Mouse (Mus musculus): ENCODE data around the gene Cstb. TPM values are rescaled to one million over a fixed set of nuclear protein-coding genes. Genes with fewer than 3 reads are reported as not detected.

The Cstb gene
- polyA plus RNA-seq, 1 experiment from 2014 or later, result 288 TPM

DNA sequence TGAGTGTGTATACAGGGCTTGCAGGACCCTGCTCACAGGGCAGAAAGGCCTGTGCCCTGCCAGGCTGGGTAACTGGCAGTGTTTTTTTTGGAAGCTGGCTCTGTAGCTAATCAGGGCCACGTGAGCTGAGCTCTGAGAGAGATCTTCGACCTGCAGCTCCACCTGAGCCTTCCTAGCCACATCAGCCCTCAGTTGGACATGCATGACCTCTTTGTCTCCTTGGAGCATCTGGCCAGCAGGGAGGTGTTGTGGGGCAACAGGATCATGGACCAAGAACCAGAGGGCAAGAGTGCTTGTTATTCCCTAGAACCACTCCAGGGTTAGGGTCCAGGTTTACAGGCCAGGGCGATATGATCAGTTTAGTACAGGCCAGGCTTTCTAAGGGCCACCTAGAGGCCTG is 21.9 kb downstream of the Cstb start:
- Histone ChIP-seq H3K4me3 (ENCODE audit: low read length) (no peak overlapping the region), H3K27ac (ENCODE audit: low read length) (no peak overlapping the region), H3K36me3 (ENCODE audit: control insufficient read depth, insufficient read depth, low read length) (peaks cover 5% of the 10 kb centered on the region), H3K4me2 (ENCODE audit: low read depth, low read length) (no peak overlapping the region), H3K27me3 (replicated peaks; ENCODE audit: control insufficient read depth, insufficient read depth, low read length) (no peaks in the 10 kb centered on the region), H3K9ac (ENCODE audit: low read depth, low read length) (no peak overlapping the region), H3K9me3 (ENCODE audit: control insufficient read depth, low read length) (no peaks in the 10 kb centered on the region), H3K4me1 (ENCODE audit: control insufficient read depth, insufficient read depth, low read length) (no peaks in the 10 kb centered on the region)
- 79% methylated on average over 3 of the region's 3 CpGs for WGBS
- no peak for ATAC-seq

DNA sequence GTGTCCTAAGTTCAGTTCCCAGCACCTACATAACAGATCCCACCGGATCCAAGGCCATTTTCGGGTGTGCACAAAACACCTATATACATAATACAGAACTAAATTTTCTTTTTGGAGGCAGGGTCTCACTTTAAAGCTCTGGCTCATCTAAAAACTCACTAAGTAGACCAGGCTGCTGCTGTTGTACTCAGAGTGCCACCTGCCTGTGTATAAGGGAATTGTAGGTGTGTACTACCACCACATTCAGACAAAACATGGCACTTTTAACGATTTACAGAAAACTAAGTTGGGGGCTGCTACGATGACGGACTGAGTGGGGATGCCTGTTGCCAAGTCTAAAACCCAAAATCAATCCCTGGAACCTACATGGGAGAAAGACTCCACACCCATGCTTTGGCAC is 25.3 kb downstream of the Cstb start:
- Histone ChIP-seq H3K9ac (ENCODE audit: low read depth, low read length) (no peak overlapping the region), H3K4me2 (ENCODE audit: low read depth, low read length) (no peak overlapping the region), H3K27me3 (replicated peaks; ENCODE audit: control insufficient read depth, insufficient read depth, low read length) (no peaks in the 10 kb centered on the region), H3K9me3 (ENCODE audit: control insufficient read depth, low read length) (no peaks in the 10 kb centered on the region), H3K4me3 (ENCODE audit: low read length) (no peak overlapping the region), H3K36me3 (ENCODE audit: control insufficient read depth, insufficient read depth, low read length) (peaks cover 2% of the 10 kb centered on the region; the same call in 1 of the 2 replicates), H3K27ac (ENCODE audit: low read length) (no peak overlapping the region), H3K4me1 (ENCODE audit: control insufficient read depth, insufficient read depth, low read length) (no peaks in the 10 kb centered on the region)
- no peak for ATAC-seq
- 93% methylated on average over 5 of the region's 5 CpGs for WGBS

- no peaks in the 10 kb centered on the region for H3K9me3 ChIP-seq (ENCODE audit: control insufficient read depth, low read length)
- no peak overlapping the region for H3K27ac ChIP-seq (ENCODE audit: low read length)
- H3K27me3 ChIP-seq (replicated peaks; ENCODE audit: control insufficient read depth, insufficient read depth, low read length), result no peaks in the 10 kb centered on the region
- H3K36me3 ChIP-seq (ENCODE audit: control insufficient read depth, insufficient read depth, low read length), result peaks cover 2% of the 10 kb centered on the region; the same call in 1 of the 2 replicates
- WGBS, result 64% methylated on average over 4 of the region's 4 CpGs
- no peak overlapping the region for H3K9ac ChIP-seq (ENCODE audit: low read depth, low read length)
- peaks cover 4% of the 10 kb centered on the region; the same call in 1 of the 2 replicates for H3K4me1 ChIP-seq (ENCODE audit: control insufficient read depth, insufficient read depth, low read length)
- H3K4me3 ChIP-seq (ENCODE audit: low read length), result no peak overlapping the region
- ATAC-seq, result no peak
- H3K4me2 ChIP-seq (ENCODE audit: low read depth, low read length), result no peak overlapping the region
Measured at GRCm38 (mm10) chr10:78452641-78453040, 27.2 kb downstream of the Cstb start.

DNA sequence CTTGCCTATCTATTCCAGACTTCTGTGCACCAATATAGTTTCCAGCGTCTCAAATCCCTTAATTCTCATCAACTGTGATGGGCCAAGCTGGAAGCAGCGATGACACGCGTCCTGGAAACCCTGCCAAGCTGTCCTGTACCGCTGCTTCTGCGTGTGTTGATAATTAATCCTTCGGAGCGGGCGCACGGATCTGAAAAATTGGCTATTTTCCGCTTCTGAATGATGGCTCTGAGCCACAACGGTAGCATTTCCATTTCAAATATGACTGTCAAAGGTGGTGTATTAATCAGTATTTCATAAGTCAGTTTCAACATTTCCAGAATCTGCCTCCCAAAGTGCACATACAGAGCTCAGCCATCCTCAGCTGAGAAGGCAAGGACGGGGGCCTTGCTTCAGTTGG is 31.2 kb downstream of the Cstb start:
- Histone ChIP-seq H3K27ac (ENCODE audit: low read length) (no peak overlapping the region), H3K4me1 (ENCODE audit: control insufficient read depth, insufficient read depth, low read length) (peaks cover 26% of the 10 kb centered on the region), H3K4me3 (ENCODE audit: low read length) (no peak overlapping the region), H3K27me3 (replicated peaks; ENCODE audit: control insufficient read depth, insufficient read depth, low read length) (no peaks in the 10 kb centered on the region), H3K9me3 (ENCODE audit: control insufficient read depth, low read length) (no peaks in the 10 kb centered on the region), H3K4me2 (ENCODE audit: low read depth, low read length) (no peak overlapping the region), H3K36me3 (ENCODE audit: control insufficient read depth, insufficient read depth, low read length) (no peaks in the 10 kb centered on the region), H3K9ac (ENCODE audit: low read depth, low read length) (no peak overlapping the region)
- WGBS, result 83% methylated on average over 13 of the region's 13 CpGs
- ATAC-seq, result no peak

GRCm38 (mm10) chr10:78457495-78458347 is 32.3 kb downstream of the Cstb start:
- H3K9ac ChIP-seq (ENCODE audit: low read depth, low read length), result 0 out of 2 replicates have a peak overlapping the region, but pooled peaks have one; percentile 29
- WGBS, result 22% methylated on average over 10 of the region's 10 CpGs

DNA sequence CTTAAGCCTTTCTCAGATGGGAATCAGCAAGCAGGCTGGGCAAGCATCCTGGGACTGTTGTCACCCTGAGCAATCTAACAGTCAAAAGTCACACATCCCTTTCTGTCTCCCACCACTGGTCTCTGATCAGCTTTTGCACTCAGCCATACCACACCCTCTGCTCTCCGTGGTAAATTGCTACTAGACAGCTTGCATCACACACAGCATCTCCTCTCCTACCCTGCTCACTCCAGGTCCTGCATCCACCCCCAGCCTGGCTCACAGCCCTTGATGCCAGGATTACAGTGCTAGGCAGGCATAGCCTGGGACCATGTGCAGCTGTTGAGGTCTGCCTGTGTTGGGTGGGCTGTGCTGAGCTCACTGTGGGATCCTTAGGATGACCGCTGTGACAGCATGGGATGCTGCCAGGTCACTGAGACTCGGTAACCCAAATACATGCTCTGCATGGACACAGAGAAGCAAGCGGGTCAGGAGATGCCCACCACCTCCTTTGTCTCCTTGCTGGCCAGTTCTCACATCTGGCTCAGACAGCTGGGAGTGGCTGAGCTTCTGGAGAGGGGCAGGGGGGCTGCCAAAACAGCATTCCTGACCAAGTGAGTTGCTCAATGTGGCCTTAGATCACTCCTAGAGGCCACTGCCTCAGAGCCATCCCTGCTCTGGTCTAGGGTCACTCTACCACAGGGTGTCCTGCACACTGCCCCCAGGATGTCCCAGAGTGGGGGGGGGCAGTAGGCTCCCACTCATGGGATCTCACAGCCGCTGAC is 33.1 kb downstream of the Cstb start:
- H3K4me2 ChIP-seq (ENCODE audit: low read depth, low read length), result no peak overlapping the region
- 64% methylated on average over 5 of the region's 5 CpGs for WGBS
- peaks cover 33% of the 10 kb centered on the region for H3K4me1 ChIP-seq (ENCODE audit: control insufficient read depth, insufficient read depth, low read length)
- H3K27ac ChIP-seq (ENCODE audit: low read length), result peak overlapping the region; percentile 12; the same call in 1 of the 2 replicates
- no peaks in the 10 kb centered on the region for H3K9me3 ChIP-seq (ENCODE audit: control insufficient read depth, low read length)
- no peaks in the 10 kb centered on the region for H3K27me3 ChIP-seq (replicated peaks; ENCODE audit: control insufficient read depth, insufficient read depth, low read length)
- no peak overlapping the region for H3K9ac ChIP-seq (ENCODE audit: low read depth, low read length)
- no peak overlapping the region for H3K4me3 ChIP-seq (ENCODE audit: low read length)
- no peaks in the 10 kb centered on the region for H3K36me3 ChIP-seq (ENCODE audit: control insufficient read depth, insufficient read depth, low read length)
- no peak for ATAC-seq

More at GRCm38 (mm10) chr10:78457495-78458347, 32.3 kb downstream of the Cstb start:
- H3K4me1 ChIP-seq (ENCODE audit: control insufficient read depth, insufficient read depth, low read length), result peaks cover 26% of the 10 kb centered on the region
- H3K27ac ChIP-seq (ENCODE audit: low read length), result peak overlapping the region; percentile 12; the same call in 1 of the 2 replicates
- peak; percentile 70 for ATAC-seq
- no peaks in the 10 kb centered on the region for H3K36me3 ChIP-seq (ENCODE audit: control insufficient read depth, insufficient read depth, low read length)
- H3K27me3 ChIP-seq (replicated peaks; ENCODE audit: control insufficient read depth, insufficient read depth, low read length), result no peaks in the 10 kb centered on the region
- peak overlapping the region; percentile 32 for H3K4me2 ChIP-seq (ENCODE audit: low read depth, low read length)
- no peaks in the 10 kb centered on the region for H3K9me3 ChIP-seq (ENCODE audit: control insufficient read depth, low read length)
- no peak overlapping the region for H3K4me3 ChIP-seq (ENCODE audit: low read length)

DNA sequence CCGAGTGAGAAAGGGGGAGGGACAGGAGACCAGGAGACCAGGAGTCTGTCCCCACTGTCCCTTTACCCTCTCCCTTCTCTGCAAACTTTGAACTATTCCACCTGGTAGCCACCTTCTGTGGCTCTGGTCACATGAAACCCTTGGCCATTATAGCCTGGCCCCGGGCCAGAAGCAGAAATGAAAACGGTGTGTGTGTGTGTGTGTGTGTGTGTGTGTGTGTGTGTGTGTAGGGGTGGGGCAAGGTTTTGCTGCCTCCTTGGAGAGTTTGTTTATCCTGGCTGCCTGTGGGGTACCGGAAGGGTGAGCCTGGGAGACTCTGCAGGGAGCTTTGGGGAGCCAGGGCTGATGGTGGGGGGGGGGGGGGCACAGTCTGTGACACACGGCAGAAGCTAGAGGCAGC is 35.0 kb downstream of the Cstb start:
- 20% methylated on average over 4 of the region's 5 CpGs for WGBS
- Histone ChIP-seq H3K27me3 (replicated peaks; ENCODE audit: control insufficient read depth, insufficient read depth, low read length) (no peaks in the 10 kb centered on the region), H3K9me3 (ENCODE audit: control insufficient read depth, low read length) (no peaks in the 10 kb centered on the region), H3K27ac (ENCODE audit: low read length) (peak overlapping the region; percentile 54; the same call in 1 of the 2 replicates), H3K36me3 (ENCODE audit: control insufficient read depth, insufficient read depth, low read length) (no peaks in the 10 kb centered on the region), H3K4me3 (ENCODE audit: low read length) (no peak overlapping the region), H3K9ac (ENCODE audit: low read depth, low read length) (no peak overlapping the region), H3K4me2 (ENCODE audit: low read depth, low read length) (no peak overlapping the region; the same call in 1 of the 2 replicates), H3K4me1 (ENCODE audit: control insufficient read depth, insufficient read depth, low read length) (peaks cover 44% of the 10 kb centered on the region)
- no peak for ATAC-seq

- H3K36me3 ChIP-seq (ENCODE audit: control insufficient read depth, insufficient read depth, low read length), result no peaks in the 10 kb centered on the region
- no peak overlapping the region for H3K9ac ChIP-seq (ENCODE audit: low read depth, low read length)
- H3K27me3 ChIP-seq (replicated peaks; ENCODE audit: control insufficient read depth, insufficient read depth, low read length), result no peaks in the 10 kb centered on the region
- peaks cover 44% of the 10 kb centered on the region for H3K4me1 ChIP-seq (ENCODE audit: control insufficient read depth, insufficient read depth, low read length)
- no peak overlapping the region for H3K27ac ChIP-seq (ENCODE audit: low read length)
- 80% methylated on average over 4 of the region's 4 CpGs for WGBS
- no peak for ATAC-seq
- no peak overlapping the region for H3K4me2 ChIP-seq (ENCODE audit: low read depth, low read length)
- no peaks in the 10 kb centered on the region for H3K9me3 ChIP-seq (ENCODE audit: control insufficient read depth, low read length)
- no peak overlapping the region for H3K4me3 ChIP-seq (ENCODE audit: low read length)
Measured at GRCm38 (mm10) chr10:78461767-78462166, 36.3 kb downstream of the Cstb start.

All from intestine, embryonic 16.5 days (tissue).